Mouse (Mus musculus) thymus, adult 2 months (tissue): Measurements from ENCODE around the gene Hoxa7.

ENCODE experiments used
- CTCF ChIP-seq: fragments of 200-500 bp; IDR thresholded peaks from 2 replicates; pipeline ENCODE4 v1.5.1; 2012; ENCODE audit warnings: mild to moderate bottlenecking, control low read depth, low read length, moderate library complexity, borderline replicate concordance; ENCODE audit not compliant: control insufficient read depth, poor library complexity, insufficient read depth; ENCODE audit errors: extremely low read depth
- POLR2A ChIP-seq: fragments of 200-500 bp; IDR thresholded peaks from 2 replicates; pipeline ENCODE4 v1.6.1; 2012; ENCODE audit warnings: mild to moderate bottlenecking, low read length, control low read depth, moderate library complexity; ENCODE audit not compliant: control insufficient read depth, poor library complexity, insufficient read depth; ENCODE audit errors: extremely low read depth

DNA sequence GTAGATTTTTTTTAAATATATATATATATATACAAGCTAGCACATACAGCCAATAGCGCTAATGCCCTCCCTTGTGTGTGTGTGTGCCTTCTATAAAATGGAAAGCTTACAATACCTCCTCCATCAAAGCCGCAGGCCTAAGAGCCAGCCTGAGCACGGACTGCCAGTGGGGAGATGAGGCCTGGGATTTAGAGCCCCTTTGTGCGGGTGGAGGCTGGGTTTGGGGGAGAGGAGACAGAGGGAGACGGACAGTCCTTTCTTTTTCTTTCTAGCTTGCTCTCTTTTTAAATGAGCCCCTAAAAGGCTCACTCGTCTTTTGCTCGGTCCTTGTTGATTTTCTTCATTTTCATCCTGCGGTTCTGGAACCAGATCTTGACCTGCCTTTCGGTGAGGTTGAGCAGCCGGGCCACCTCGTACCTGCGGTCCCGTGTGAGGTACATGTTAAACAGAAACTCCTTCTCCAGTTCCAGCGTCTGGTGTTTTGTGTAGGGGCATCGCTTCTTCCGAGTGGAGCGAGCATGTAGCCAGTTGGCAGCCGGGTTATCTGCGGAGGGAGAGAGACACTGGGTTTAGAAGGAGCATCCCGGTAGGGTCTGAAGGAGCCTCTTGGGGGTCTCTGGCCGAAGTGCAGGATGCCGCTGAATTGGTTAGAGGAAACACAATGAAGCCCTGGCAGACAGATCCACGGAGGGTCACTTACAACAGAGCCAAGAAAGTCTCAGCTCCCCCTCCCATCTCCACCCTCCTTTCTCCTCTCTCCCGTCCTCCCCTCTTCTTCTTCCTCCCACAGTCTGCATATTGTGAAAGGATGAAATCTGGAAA is 2.5 kb upstream of the Hoxa7 start:
- TF ChIP-seq POLR2A (no peak), CTCF (no peak)
